Mouse (Mus musculus) liver, embryonic 12.5 days (tissue): ENCODE results near the gene Fosb. TPM values are rescaled to one million over a fixed set of nuclear protein-coding genes. Genes with fewer than 3 reads are reported as not detected.

Source experiments
- ATAC-seq: fragments of 200-750 bp; cut with Nextera tagmentation; 2 replicates; pipeline ENCODE4 v1.8.0; 2017; ENCODE audit warnings: moderate number of reproducible peaks, mild to moderate bottlenecking, moderate library complexity
- H3K27ac ChIP-seq: fragments of 300-500 bp; sonication (generic); 2 replicates; pipeline ENCODE4 v1.5.1; 2016; ENCODE audit warnings: mild to moderate bottlenecking
- H3K27me3 ChIP-seq: fragments of 300-500 bp; sonication (generic); replicated peaks from 2 replicates; pipeline ENCODE4 v1.6.1; 2016; ENCODE audit warnings: mild to moderate bottlenecking, moderate library complexity
- H3K36me3 ChIP-seq: fragments of 300-500 bp; sonication (generic); 2 replicates; pipeline ENCODE4 v1.6.1; 2016; ENCODE audit warnings: mild to moderate bottlenecking, moderate library complexity
- H3K4me1 ChIP-seq: fragments of 300-500 bp; sonication (generic); 2 replicates; pipeline ENCODE4 v1.6.1; 2016
- H3K4me2 ChIP-seq: fragments of 300-500 bp; sonication (generic); 2 replicates; pipeline ENCODE4 v1.6.1; 2016; ENCODE audit warnings: mild to moderate bottlenecking, moderate library complexity
- H3K4me3 ChIP-seq: fragments of 300-500 bp; sonication (generic); 2 replicates; pipeline ENCODE4 v1.5.1; 2016; ENCODE audit warnings: mild to moderate bottlenecking, moderate library complexity
- H3K9ac ChIP-seq: fragments of 300-500 bp; sonication (generic); 2 replicates; pipeline ENCODE4 v1.6.1; 2016; ENCODE audit warnings: mild to moderate bottlenecking, moderate library complexity
- H3K9me3 ChIP-seq: fragments of 300-500 bp; sonication (generic); replicated peaks from 2 replicates; pipeline ENCODE4 v1.6.1; 2016; ENCODE audit warnings: mild to moderate bottlenecking, moderate library complexity
- WGBS: fragments of 180-500 bp; shearing (Covaris S2); methylation state at CpG from one replicate; pipeline ENCODE4 v1.1.7; 2016; ENCODE audit not compliant: insufficient replicate concordance; 5-methylcytosine and 5-hydroxymethylcytosine counted together
- polyA plus RNA-seq: library from polyadenylated mRNA; unstranded; fragments of >200 nt; fragmentation: Nextera tagmentation; extraction: Ambion mirVana; gene quantifications from 2 replicates; pipeline ENCODE4 v1.2.1, GENCODE M21; 2016

The Fosb gene
- polyA plus RNA-seq, 1 experiment from 2014 or later, result 0.05 TPM

GRCm38 (mm10) chr7:19303046-19303305 is 6.9 kb downstream of the Fosb start:
- Histone ChIP-seq H3K27me3 (peaks cover 68% of the 10 kb centered on the region), H3K4me2 (no peak overlapping the region), H3K27ac (no peak overlapping the region), H3K4me3 (no peak overlapping the region), H3K36me3 (no peaks in the 10 kb centered on the region), H3K9ac (no peak overlapping the region), H3K9me3 (no peaks in the 10 kb centered on the region), H3K4me1 (peaks cover 30% of the 10 kb centered on the region)
- ATAC-seq, result no peak
- WGBS, result 81% methylated on average over 12 of the region's 12 CpGs

GRCm38 (mm10) chr7:19302264-19303045 is 7.4 kb downstream of the Fosb start:
- no peaks in the 10 kb centered on the region for H3K9me3 ChIP-seq
- peaks cover 25% of the 10 kb centered on the region for H3K4me1 ChIP-seq
- H3K9ac ChIP-seq, result no peak overlapping the region
- H3K4me2 ChIP-seq, result no peak overlapping the region
- no peak for ATAC-seq
- H3K27me3 ChIP-seq, result peaks cover 63% of the 10 kb centered on the region
- no peak overlapping the region for H3K27ac ChIP-seq
- no peak overlapping the region for H3K4me3 ChIP-seq
- H3K36me3 ChIP-seq, result no peaks in the 10 kb centered on the region
- WGBS, result 40% methylated on average over 13 of the region's 13 CpGs

GRCm38 (mm10) chr7:19301461-19302263 is 8.2 kb downstream of the Fosb start:
- no peaks in the 10 kb centered on the region; the same call in 1 of the 2 replicates for H3K9me3 ChIP-seq
- H3K4me2 ChIP-seq, result peak overlapping the region; percentile 51
- WGBS, result 12% methylated on average over 16 of the region's 16 CpGs
- peak overlapping the region; percentile 57 for H3K4me3 ChIP-seq
- H3K27ac ChIP-seq, result no peak overlapping the region
- H3K4me1 ChIP-seq, result peaks cover 25% of the 10 kb centered on the region
- peaks cover 55% of the 10 kb centered on the region for H3K27me3 ChIP-seq
- H3K36me3 ChIP-seq, result no peaks in the 10 kb centered on the region
- no peak overlapping the region for H3K9ac ChIP-seq
- ATAC-seq, result no peak

GRCm38 (mm10) chr7:19300501-19301421 is 9.1 kb downstream of the Fosb start:
- peak overlapping the region; percentile 45; the same call in 1 of the 2 replicates for H3K9ac ChIP-seq
- H3K9me3 ChIP-seq, result no peaks in the 10 kb centered on the region; the same call in 1 of the 2 replicates
- peak overlapping the region; percentile 57 for H3K4me3 ChIP-seq
- H3K27ac ChIP-seq, result no peak overlapping the region
- peak; percentile 81 for ATAC-seq
- H3K4me2 ChIP-seq, result peak overlapping the region; percentile 51
- H3K36me3 ChIP-seq, result no peaks in the 10 kb centered on the region
- H3K4me1 ChIP-seq, result peaks cover 25% of the 10 kb centered on the region
- peaks cover 46% of the 10 kb centered on the region for H3K27me3 ChIP-seq
- WGBS, result under 1% methylated on average over 29 of the region's 29 CpGs

GRCm38 (mm10) chr7:19299194-19299593 is 10.7 kb downstream of the Fosb start:
- 16% methylated on average over 3 of the region's 3 CpGs for WGBS
- peaks cover 23% of the 10 kb centered on the region for H3K4me1 ChIP-seq
- no peak for ATAC-seq

GRCm38 (mm10) chr7:19297794-19298193 is 12.1 kb downstream of the Fosb start:
- H3K4me2 ChIP-seq, result no peak overlapping the region
- peaks cover 17% of the 10 kb centered on the region for H3K27me3 ChIP-seq
- no peaks in the 10 kb centered on the region for H3K36me3 ChIP-seq
- ATAC-seq, result no peak
- H3K27ac ChIP-seq, result no peak overlapping the region
- peaks cover 31% of the 10 kb centered on the region for H3K4me1 ChIP-seq
- H3K4me3 ChIP-seq, result no peak overlapping the region
- no peaks in the 10 kb centered on the region; the same call in 1 of the 2 replicates for H3K9me3 ChIP-seq
- no peak overlapping the region for H3K9ac ChIP-seq
- 78% methylated on average over 5 of the region's 5 CpGs for WGBS

More at GRCm38 (mm10) chr7:19299194-19299593, 10.7 kb downstream of the Fosb start:
- no peaks in the 10 kb centered on the region; the same call in 1 of the 2 replicates for H3K9me3 ChIP-seq
- no peak overlapping the region for H3K4me3 ChIP-seq
- no peak overlapping the region for H3K4me2 ChIP-seq
- no peaks in the 10 kb centered on the region for H3K36me3 ChIP-seq
- peaks cover 31% of the 10 kb centered on the region for H3K27me3 ChIP-seq
- no peak overlapping the region for H3K27ac ChIP-seq
- no peak overlapping the region for H3K9ac ChIP-seq

- no peaks in the 10 kb centered on the region for H3K36me3 ChIP-seq
- H3K4me2 ChIP-seq, result no peak overlapping the region
- peaks cover 38% of the 10 kb centered on the region for H3K4me1 ChIP-seq
- WGBS, result 74% methylated on average over 6 of the region's 6 CpGs
- no peak overlapping the region for H3K4me3 ChIP-seq
- no peak overlapping the region for H3K9ac ChIP-seq
- no peak overlapping the region for H3K27ac ChIP-seq
- H3K27me3 ChIP-seq, result peaks cover 9% of the 10 kb centered on the region
- H3K9me3 ChIP-seq, result no peaks in the 10 kb centered on the region; the same call in 1 of the 2 replicates
- ATAC-seq, result no peak
Observed at GRCm38 (mm10) chr7:19297034-19297433, 12.8 kb downstream of the Fosb start.

- H3K36me3 ChIP-seq, result no peaks in the 10 kb centered on the region
- peak overlapping the region; percentile 71 for H3K4me2 ChIP-seq
- peak overlapping the region; percentile 62 for H3K9ac ChIP-seq
- peak; percentile 35 for ATAC-seq
- H3K4me3 ChIP-seq, result peak overlapping the region; percentile 51
- no peaks in the 10 kb centered on the region for H3K27me3 ChIP-seq
- WGBS, result 11% methylated on average over 22 of the region's 22 CpGs
- H3K27ac ChIP-seq, result no peak overlapping the region
- H3K9me3 ChIP-seq, result no peaks in the 10 kb centered on the region; the same call in 1 of the 2 replicates
- peaks cover 44% of the 10 kb centered on the region for H3K4me1 ChIP-seq
Observed at GRCm38 (mm10) chr7:19295503-19296185, 14.2 kb downstream of the Fosb start.

GRCm38 (mm10) chr7:19290969-19291596 is 18.8 kb downstream of the Fosb start:
- Histone ChIP-seq H3K9me3 (no peaks in the 10 kb centered on the region), H3K36me3 (no peaks in the 10 kb centered on the region), H3K27me3 (peaks cover 23% of the 10 kb centered on the region), H3K4me1 (peaks cover 47% of the 10 kb centered on the region), H3K9ac (peak overlapping the region; percentile 70), H3K4me3 (peak overlapping the region; percentile 61), H3K27ac (peak overlapping the region; percentile 81), H3K4me2 (peak overlapping the region; percentile 90)
- peak; percentile 81 for ATAC-seq
- WGBS, result under 1% methylated on average over 20 of the region's 20 CpGs

- Histone ChIP-seq H3K4me1 (peaks cover 27% of the 10 kb centered on the region), H3K9me3 (no peaks in the 10 kb centered on the region), H3K27me3 (peaks cover 75% of the 10 kb centered on the region), H3K9ac (no peak overlapping the region), H3K4me3 (no peak overlapping the region), H3K27ac (no peak overlapping the region), H3K4me2 (no peak overlapping the region), H3K36me3 (no peaks in the 10 kb centered on the region)
- ATAC-seq, result no peak
- whole genome bisulfite sequencing, result 5% methylated on average over 4 of the region's 4 CpGs
Observed at GRCm38 (mm10) chr7:19284763-19285162, 25.1 kb downstream of the Fosb start.

- ATAC-seq, result no peak
- H3K4me2 ChIP-seq, result peak overlapping the region; percentile 100
- H3K27ac ChIP-seq, result no peak overlapping the region
- H3K9me3 ChIP-seq, result no peaks in the 10 kb centered on the region
- H3K4me3 ChIP-seq, result peak overlapping the region; percentile 66; the same call in 1 of the 2 replicates
- H3K4me1 ChIP-seq, result peaks cover 36% of the 10 kb centered on the region
- H3K27me3 ChIP-seq, result peaks cover 82% of the 10 kb centered on the region
- H3K36me3 ChIP-seq, result no peaks in the 10 kb centered on the region
- WGBS, result 31% methylated on average over 14 of the region's 14 CpGs
- H3K9ac ChIP-seq, result no peak overlapping the region
Observed at GRCm38 (mm10) chr7:19283406-19283804, 26.4 kb downstream of the Fosb start.
